Mouse (Mus musculus) central nervous system, embryonic 14 days (tissue): ENCODE results near the gene Trp53tg5. TPM values are rescaled to one million over a fixed set of nuclear protein-coding genes. Genes with fewer than 3 reads are reported as not detected.

Experiments
- polyA plus RNA-seq: library from polyadenylated mRNA; depleted of rRNA; stranded (reverse); fragments of >200 nt; gene quantifications from 2 replicates; pipeline ENCODE4 v1.2.3, GENCODE M21; 2012; rRNA removed

Trp53tg5 gene
- not detected in 2 replicates for polyA plus RNA-seq

GRCm38 (mm10) chr2:164473624-164474023 lies at the start of gene Trp53tg5:
Gene Trp53tg5 (minus strand): TSS chr2:164473724.

GRCm38 (mm10) chr2:164496847-164497690 lies 23.5 kb upstream of the Trp53tg5 start, which contains the start of gene Pigt:
Gene Pigt (plus strand): TSS chr2:164497520.

GRCm38 (mm10) chr2:164485681-164486257 lies 12.2 kb upstream of the Trp53tg5 start, which contains the start of gene Dbndd2:
Gene Dbndd2 (plus strand): TSS chr2:164486106.

GRCm38 (mm10) chr2:164460745-164461551 lies 12.6 kb downstream of the Trp53tg5 start, which contains the start of gene Gm20458:
Gene Gm20458 (plus strand): TSS chr2:164460967.

GRCm38 (mm10) chr2:164456864-164457300 lies 16.6 kb downstream of the Trp53tg5 start, which contains the start of gene Sys1:
Gene Sys1 (plus strand): TSS chr2:164456964.

GRCm38 (mm10) chr2:164443460-164444000 lies 30.0 kb downstream of the Trp53tg5 start, which contains the start of gene Sdc4:
Gene Sdc4 (minus strand): TSS chr2:164443887.

Other genes with a start within 250 kb of the Trp53tg5 start
- gene Svs2, start 235.3 kb downstream of the Trp53tg5 start, polyA plus RNA-seq, result not detected in 2 replicates
- gene Svs3b, start 217.1 kb downstream of the Trp53tg5 start, polyA plus RNA-seq, result not detected in 2 replicates
- gene Svs4, start 195.3 kb downstream of the Trp53tg5 start, polyA plus RNA-seq, result not detected in 2 replicates
- not detected in 2 replicates for gene Svs3a, start 184.5 kb downstream of the Trp53tg5 start, polyA plus RNA-seq
- gene Svs6, start 157.0 kb downstream of the Trp53tg5 start, polyA plus RNA-seq, result not detected in 2 replicates
- gene Svs5, start 141.0 kb downstream of the Trp53tg5 start, polyA plus RNA-seq, result not detected in 2 replicates
- 0.16 and 1.3 TPM in 2 replicates for gene Slpi, start 84.6 kb downstream of the Trp53tg5 start, polyA plus RNA-seq
- gene Rbpjl, start 70.6 kb downstream of the Trp53tg5 start, polyA plus RNA-seq, result 0.17 and 0.74 TPM in 2 replicates
- 14.9 and 118 TPM in 2 replicates for gene Matn4, start 68.6 kb downstream of the Trp53tg5 start, polyA plus RNA-seq
- gene Sdc4, start 29.8 kb downstream of the Trp53tg5 start, polyA plus RNA-seq, result 3.3 and 8.2 TPM in 2 replicates
- 53.1 and 56.8 TPM in 2 replicates for gene Sys1, start 16.8 kb downstream of the Trp53tg5 start, polyA plus RNA-seq
- gene Gm20458, start 12.8 kb downstream of the Trp53tg5 start, polyA plus RNA-seq, result 10.3 and 10.7 TPM in 2 replicates
- 9.6 and 11.6 TPM in 2 replicates for gene Dbndd2, start 12.4 kb upstream of the Trp53tg5 start, polyA plus RNA-seq
- gene Pigt, start 23.8 kb upstream of the Trp53tg5 start, polyA plus RNA-seq, result 82.2 and 101 TPM in 2 replicates
- gene Wfdc2, start 88.7 kb upstream of the Trp53tg5 start, polyA plus RNA-seq, result 4.5 and 14.3 TPM in 2 replicates
- not detected in 2 replicates for gene Spint3, start 99.7 kb upstream of the Trp53tg5 start, polyA plus RNA-seq
- not detected in 2 replicates for gene Wfdc6a, start 111.7 kb upstream of the Trp53tg5 start, polyA plus RNA-seq
- not detected in 2 replicates for gene Eppin, start 119.9 kb upstream of the Trp53tg5 start, polyA plus RNA-seq
- not detected in 2 replicates for gene Wfdc6b, start 139.8 kb upstream of the Trp53tg5 start, polyA plus RNA-seq
- 0.04 TPM in 1 of 2 replicates, not detected in the other for gene Wfdc8, start 139.9 kb upstream of the Trp53tg5 start, polyA plus RNA-seq
- gene Wfdc16, start 165.1 kb upstream of the Trp53tg5 start, polyA plus RNA-seq, result not detected in 2 replicates
- not detected in 2 replicates for gene Wfdc10, start 182.3 kb upstream of the Trp53tg5 start, polyA plus RNA-seq
- not detected in 2 replicates for gene Wfdc9, start 182.9 kb upstream of the Trp53tg5 start, polyA plus RNA-seq
- gene Wfdc11, start 200.4 kb upstream of the Trp53tg5 start, polyA plus RNA-seq, result not detected in 2 replicates
- gene Wfdc13, start 211.4 kb upstream of the Trp53tg5 start, polyA plus RNA-seq, result not detected in 2 replicates
- not detected in 2 replicates for gene Spint4, start 224.8 kb upstream of the Trp53tg5 start, polyA plus RNA-seq
- gene Spint5, start 241.6 kb upstream of the Trp53tg5 start, polyA plus RNA-seq, result not detected in 2 replicates